Mouse (Mus musculus) layer of hippocampus, adult 8-10 months (tissue): ENCODE results near the gene Gm10181. TPM values are rescaled to one million over a fixed set of nuclear protein-coding genes. Genes with fewer than 3 reads are reported as not detected.

Experiments
- total RNA-seq, 4 experiments: library from RNA; stranded (reverse); gene quantifications; 2 replicates each; pipeline ENCODE4 v1.2.4; 2022

Gene Gm10181
- total RNA-seq, 4 experiments from 2014 or later = not detected

Other genes starting within 250 kb of the Gm10181 start
- 10 to 100 TPM; 44.2 to 50.5 (median 46.9) TPM for gene Herpud2, start 62.4 kb downstream of the Gm10181 start, total RNA-seq
- gene Sept7, start 163.0 kb downstream of the Gm10181 start, total RNA-seq = 100 to 1,000 TPM; 274 to 299 (median 288) TPM